Mouse (Mus musculus): ENCODE data around the gene Gamt.

DNA sequence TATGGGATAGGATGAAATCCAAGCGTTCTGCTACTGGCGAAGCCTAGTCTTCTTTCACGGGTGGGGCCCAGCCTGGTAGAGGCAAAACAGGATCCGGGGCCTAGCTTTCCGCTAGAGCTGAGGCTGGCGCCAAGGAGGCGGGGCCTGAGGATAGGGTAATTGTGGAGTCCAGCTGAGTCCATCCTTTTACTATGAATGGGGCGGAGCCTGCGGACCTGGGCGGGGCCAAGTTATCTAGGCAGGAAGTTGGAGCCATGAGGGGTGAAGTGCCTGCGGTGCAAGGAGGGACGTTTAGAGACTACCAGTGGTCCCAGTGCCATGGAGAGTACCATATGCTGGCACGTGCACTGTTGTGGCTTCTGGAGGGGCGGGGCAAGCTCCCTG, 765 bp upstream of the Gamt start:
- TF ChIP-seq CTCF (IDR thresholded peaks at IDR 0.05; ENCODE audit: low read depth, low read length) (no peak), POLR2A (IDR thresholded peaks at IDR 0.05; ENCODE audit: insufficient read depth, low read length) (peak; percentile 94)

All from ES-Bruce4 (cell line).